Mouse (Mus musculus) G1E (cell line): ENCODE data around the gene Ccl5. TPM values are rescaled to one million over a fixed set of nuclear protein-coding genes. Genes with fewer than 3 reads are reported as not detected.

ENCODE experiments used
- ATAC-seq: 2 replicates; pipeline ENCODE4 v1.8.0; 2016; ENCODE audit warnings: mild to moderate bottlenecking; ENCODE audit not compliant: insufficient number of reproducible peaks, poor library complexity, low FRiP score, severe bottlenecking; ENCODE audit errors: extremely low read depth
- DNase-seq: peaks from one replicate; pipeline ENCODE4 v3.0.0; 2012; ENCODE audit warnings: low spot score
- H3K27me3 ChIP-seq: 2 replicates; pipeline ENCODE4 v1.6.1; 2012; ENCODE audit warnings: mild to moderate bottlenecking, low read length, inconsistent platforms; ENCODE audit not compliant: insufficient read depth
- H3K36me3 ChIP-seq: replicated peaks from 2 replicates; pipeline ENCODE3; 2012; ENCODE audit warnings: mild to moderate bottlenecking, inconsistent platforms
- H3K4me1 ChIP-seq: 2 replicates; pipeline ENCODE4 v1.6.1; 2012; ENCODE audit warnings: low read depth, low read length, inconsistent platforms, mixed read lengths; ENCODE audit not compliant: insufficient read depth
- H3K4me3 ChIP-seq: 2 replicates; pipeline ENCODE4 v1.5.1; 2012; ENCODE audit warnings: low read depth, mild to moderate bottlenecking, inconsistent platforms, low read length, moderate library complexity, mixed read lengths
- H3K9me3 ChIP-seq: replicated peaks from 2 replicates; pipeline ENCODE4 v1.6.1; 2012; ENCODE audit warnings: inconsistent platforms
- CTCF ChIP-seq: IDR thresholded peaks from 2 replicates; pipeline ENCODE4 v1.5.1; 2012; ENCODE audit warnings: low read depth, low read length, inconsistent platforms, mixed read lengths
- GATA1 ChIP-seq: IDR thresholded peaks from 2 replicates; pipeline ENCODE4 v1.6.1; 2012; ENCODE audit warnings: borderline replicate concordance, low read length, inconsistent platforms, mixed read lengths
- GATA2 ChIP-seq: IDR thresholded peaks from 2 replicates; pipeline ENCODE4 v1.6.1; 2012; ENCODE audit warnings: low read depth, low read length, inconsistent platforms, borderline replicate concordance
- POLR2AphosphoS5 ChIP-seq: IDR thresholded peaks from 2 replicates; pipeline ENCODE4 v1.6.1; 2012; ENCODE audit warnings: low read depth, low read length, inconsistent platforms; ENCODE audit not compliant: insufficient replicate concordance
- TAL1 ChIP-seq: conservative IDR thresholded peaks from 2 replicates; pipeline ENCODE4 v1.6.1; 2012; ENCODE audit warnings: low read depth, low read length, inconsistent platforms, mixed read lengths
- polyA plus RNA-seq: library from polyadenylated mRNA; stranded (reverse); fragments of >175 nt; gene quantifications from 2 replicates; pipeline ENCODE4 v1.2.3, GENCODE M21; 2012
- total RNA-seq, 2 experiments: library from RNA; stranded (forward) in 1 of 2; stranded (reverse) in 1 of 2; fragments of 200-1000 nt in 1 of 2; fragments of >200 nt in 1 of 2; fragmentation: Nextera tagmentation in 1 of 2; gene quantifications; 2 replicates each; pipeline ENCODE4 v1.2.3; 2014 to 2017

Ccl5 gene
- total and polyA plus RNA-seq, 3 experiments, result 3.1 TPM; not detected in 2

GRCm38 (mm10) chr11:83517153-83517552, 13.2 kb downstream of the Ccl5 start:
- H3K4me3 ChIP-seq, result no peak overlapping the region
- no peaks in the 10 kb centered on the region for H3K36me3 ChIP-seq
- H3K27me3 ChIP-seq, result peaks cover 36% of the 10 kb centered on the region
- ATAC-seq (no peak), DNase-seq (no peak)
- TF ChIP-seq CTCF (no peak), POLR2AphosphoS5 (no peak), GATA1 (no peak), GATA2 (no peak)
- no peaks in the 10 kb centered on the region for H3K9me3 ChIP-seq
- no peaks in the 10 kb centered on the region for H3K4me1 ChIP-seq

GRCm38 (mm10) chr11:83509521-83509920, 20.8 kb downstream of the Ccl5 start:
- Histone ChIP-seq H3K27me3 (peaks cover 3% of the 10 kb centered on the region; the same call in 1 of the 2 replicates), H3K9me3 (no peaks in the 10 kb centered on the region), H3K36me3 (peaks cover 37% of the 10 kb centered on the region), H3K4me1 (no peaks in the 10 kb centered on the region), H3K4me3 (no peak overlapping the region)
- DNase-seq (no peak), ATAC-seq (no peak)
- TF ChIP-seq POLR2AphosphoS5 (no peak), CTCF (no peak), GATA2 (no peak), GATA1 (no peak), TAL1 (no peak)

GRCm38 (mm10) chr11:83504308-83504707, 26.0 kb downstream of the Ccl5 start:
- peaks cover 80% of the 10 kb centered on the region for H3K36me3 ChIP-seq

GRCm38 (mm10) chr11:83495571-83495970, 34.7 kb downstream of the Ccl5 start:
- no peak for DNase-seq
- peaks cover 56% of the 10 kb centered on the region for H3K36me3 ChIP-seq

More at GRCm38 (mm10) chr11:83504308-83504707, 26.0 kb downstream of the Ccl5 start:
- DNase-seq (no peak), ATAC-seq (no peak)
- Histone ChIP-seq H3K9me3 (no peaks in the 10 kb centered on the region), H3K4me1 (no peaks in the 10 kb centered on the region), H3K27me3 (no peaks in the 10 kb centered on the region), H3K4me3 (no peak overlapping the region)
- TF ChIP-seq GATA2 (no peak), GATA1 (no peak), POLR2AphosphoS5 (no peak), CTCF (no peak), TAL1 (no peak)

GRCm38 (mm10) chr11:83491488-83491887, 38.8 kb downstream of the Ccl5 start:
- H3K36me3 ChIP-seq, result peaks cover 55% of the 10 kb centered on the region
- no peaks in the 10 kb centered on the region for H3K4me1 ChIP-seq
- H3K27me3 ChIP-seq, result no peaks in the 10 kb centered on the region
- DNase-seq (no peak), ATAC-seq (no peak)
- H3K4me3 ChIP-seq, result no peak overlapping the region
- TF ChIP-seq GATA2 (no peak), POLR2AphosphoS5 (no peak), CTCF (no peak), TAL1 (no peak), GATA1 (no peak)
- no peaks in the 10 kb centered on the region for H3K9me3 ChIP-seq

More at GRCm38 (mm10) chr11:83495571-83495970, 34.7 kb downstream of the Ccl5 start:
- Histone ChIP-seq H3K4me1 (no peaks in the 10 kb centered on the region), H3K4me3 (no peak overlapping the region), H3K9me3 (no peaks in the 10 kb centered on the region), H3K27me3 (no peaks in the 10 kb centered on the region)
- ATAC-seq, result no peak
- TF ChIP-seq POLR2AphosphoS5 (no peak), GATA1 (no peak), CTCF (no peak), GATA2 (no peak), TAL1 (no peak)

Other genes starting within 250 kb of the Ccl5 start
- 9.4 and 25.5 TPM in 2 replicates for gene Slfn14, start 243.8 kb downstream of the Ccl5 start, total RNA-seq (2014; fragmentation: Nextera tagmentation)
- gene Slfn14, start 243.8 kb downstream of the Ccl5 start, total RNA-seq (2017), result 1.8 and 2.1 TPM in 2 replicates
- 0.10 and 0.17 TPM in 2 replicates for gene Slfn14, start 243.8 kb downstream of the Ccl5 start, polyA plus RNA-seq
- 92.6 and 113 TPM in 2 replicates for gene Ap2b1, start 231.5 kb downstream of the Ccl5 start, total RNA-seq (2014; fragmentation: Nextera tagmentation)
- 68.5 and 76.5 TPM in 2 replicates for gene Ap2b1, start 231.5 kb downstream of the Ccl5 start, total RNA-seq (2017)
- gene Ap2b1, start 231.5 kb downstream of the Ccl5 start, polyA plus RNA-seq, result 17.5 and 17.8 TPM in 2 replicates
- gene Pex12, start 227.9 kb downstream of the Ccl5 start, total RNA-seq (2014; fragmentation: Nextera tagmentation), result 6.8 and 8.6 TPM in 2 replicates
- gene Pex12, start 227.9 kb downstream of the Ccl5 start, total RNA-seq (2017), result 7.1 and 8.7 TPM in 2 replicates
- 2.7 and 3.0 TPM in 2 replicates for gene Pex12, start 227.9 kb downstream of the Ccl5 start, polyA plus RNA-seq
- gene Rasl10b, start 121.4 kb downstream of the Ccl5 start, total RNA-seq (2014; fragmentation: Nextera tagmentation), result not detected in 2 replicates
- gene Rasl10b, start 121.4 kb downstream of the Ccl5 start, total RNA-seq (2017), result 0.06 TPM in 1 of 2 replicates, not detected in the other
- gene Rasl10b, start 121.4 kb downstream of the Ccl5 start, polyA plus RNA-seq, result 0.04 and 0.09 TPM in 2 replicates
- not detected in 2 replicates for gene Gas2l2, start 101.1 kb downstream of the Ccl5 start, total RNA-seq (2014; fragmentation: Nextera tagmentation)
- 0.05 and 0.06 TPM in 2 replicates for gene Gas2l2, start 101.1 kb downstream of the Ccl5 start, total RNA-seq (2017)
- not detected in 2 replicates for gene Gas2l2, start 101.1 kb downstream of the Ccl5 start, polyA plus RNA-seq
- not detected in 2 replicates for gene 1700020L24Rik, start 92.8 kb downstream of the Ccl5 start, total RNA-seq (2014; fragmentation: Nextera tagmentation)
- gene 1700020L24Rik, start 92.8 kb downstream of the Ccl5 start, total RNA-seq (2017), result not detected in 2 replicates
- not detected in 2 replicates for gene 1700020L24Rik, start 92.8 kb downstream of the Ccl5 start, polyA plus RNA-seq
- not detected in 2 replicates for gene Mmp28, start 67.4 kb downstream of the Ccl5 start, total RNA-seq (2014; fragmentation: Nextera tagmentation)
- 0.06 and 0.11 TPM in 2 replicates for gene Mmp28, start 67.4 kb downstream of the Ccl5 start, total RNA-seq (2017)
- not detected in 2 replicates for gene Mmp28, start 67.4 kb downstream of the Ccl5 start, polyA plus RNA-seq
- 99.5 and 106 TPM in 2 replicates for gene Taf15, start 57.4 kb downstream of the Ccl5 start, total RNA-seq (2014; fragmentation: Nextera tagmentation)
- gene Taf15, start 57.4 kb downstream of the Ccl5 start, total RNA-seq (2017), result 22.7 and 29.9 TPM in 2 replicates
- 41.8 and 47.1 TPM in 2 replicates for gene Taf15, start 57.4 kb downstream of the Ccl5 start, polyA plus RNA-seq
- not detected in 2 replicates for gene Heatr9, start 8.3 kb downstream of the Ccl5 start, total RNA-seq (2014; fragmentation: Nextera tagmentation)
- gene Heatr9, start 8.3 kb downstream of the Ccl5 start, total RNA-seq (2017), result not detected in 2 replicates
- gene Heatr9, start 8.3 kb downstream of the Ccl5 start, polyA plus RNA-seq, result not detected in 2 replicates
- 4.4 and 11.6 TPM in 2 replicates for gene Ccl9, start 48.1 kb upstream of the Ccl5 start, total RNA-seq (2014; fragmentation: Nextera tagmentation)
- 2.0 and 3.4 TPM in 2 replicates for gene Ccl9, start 48.1 kb upstream of the Ccl5 start, total RNA-seq (2017)
- 0.09 and 0.13 TPM in 2 replicates for gene Ccl9, start 48.1 kb upstream of the Ccl5 start, polyA plus RNA-seq
- 1.2 TPM in 1 of 2 replicates, not detected in the other for gene Ccl6, start 62.6 kb upstream of the Ccl5 start, total RNA-seq (2014; fragmentation: Nextera tagmentation)
- gene Ccl6, start 62.6 kb upstream of the Ccl5 start, total RNA-seq (2017), result 0.33 and 0.70 TPM in 2 replicates
- gene Ccl6, start 62.6 kb upstream of the Ccl5 start, polyA plus RNA-seq, result 0.13 and 0.22 TPM in 2 replicates
- not detected in 2 replicates for gene Rpl9-ps1, start 115.1 kb upstream of the Ccl5 start, total RNA-seq (2014; fragmentation: Nextera tagmentation)
- not detected in 2 replicates for gene Rpl9-ps1, start 115.1 kb upstream of the Ccl5 start, total RNA-seq (2017)
- gene Rpl9-ps1, start 115.1 kb upstream of the Ccl5 start, polyA plus RNA-seq, result not detected in 2 replicates
- not detected in 2 replicates for gene Ccl3, start 118.8 kb upstream of the Ccl5 start, total RNA-seq (2014; fragmentation: Nextera tagmentation)
- 2.0 and 2.7 TPM in 2 replicates for gene Ccl3, start 118.8 kb upstream of the Ccl5 start, total RNA-seq (2017)
- not detected in 2 replicates for gene Ccl3, start 118.8 kb upstream of the Ccl5 start, polyA plus RNA-seq
- not detected in 2 replicates for gene Ccl4, start 132.1 kb upstream of the Ccl5 start, total RNA-seq (2014; fragmentation: Nextera tagmentation)
- gene Ccl4, start 132.1 kb upstream of the Ccl5 start, total RNA-seq (2017), result 0.38 TPM in 1 of 2 replicates, not detected in the other
- gene Ccl4, start 132.1 kb upstream of the Ccl5 start, polyA plus RNA-seq, result not detected in 2 replicates
- gene Wfdc17, start 173.5 kb upstream of the Ccl5 start, total RNA-seq (2014; fragmentation: Nextera tagmentation), result not detected in 2 replicates
- gene Wfdc17, start 173.5 kb upstream of the Ccl5 start, total RNA-seq (2017), result not detected in 2 replicates
- not detected in 2 replicates for gene Wfdc17, start 173.5 kb upstream of the Ccl5 start, polyA plus RNA-seq
- not detected in 2 replicates for gene Wfdc18, start 178.5 kb upstream of the Ccl5 start, total RNA-seq (2014; fragmentation: Nextera tagmentation)
- gene Wfdc18, start 178.5 kb upstream of the Ccl5 start, total RNA-seq (2017), result not detected in 2 replicates
- gene Wfdc18, start 178.5 kb upstream of the Ccl5 start, polyA plus RNA-seq, result not detected in 2 replicates
- not detected in 2 replicates for gene Wfdc21, start 216.4 kb upstream of the Ccl5 start, total RNA-seq (2014; fragmentation: Nextera tagmentation)
- not detected in 2 replicates for gene Wfdc21, start 216.4 kb upstream of the Ccl5 start, total RNA-seq (2017)
- not detected in 2 replicates for gene Wfdc21, start 216.4 kb upstream of the Ccl5 start, polyA plus RNA-seq
- 31.7 and 36.7 TPM in 2 replicates for gene Heatr6, start 223.2 kb upstream of the Ccl5 start, total RNA-seq (2014; fragmentation: Nextera tagmentation)
- 14.9 and 18.1 TPM in 2 replicates for gene Heatr6, start 223.2 kb upstream of the Ccl5 start, total RNA-seq (2017)
- 4.7 and 7.6 TPM in 2 replicates for gene Heatr6, start 223.2 kb upstream of the Ccl5 start, polyA plus RNA-seq